Mouse (Mus musculus): Measurements from ENCODE around the gene Cdc42se1. TPM values are rescaled to one million over a fixed set of nuclear protein-coding genes. Genes with fewer than 3 reads are reported as not detected.

The Cdc42se1 gene
- total and polyA plus RNA-seq, 3 experiments: 341 to 472 TPM; not detected in 1

DNA sequence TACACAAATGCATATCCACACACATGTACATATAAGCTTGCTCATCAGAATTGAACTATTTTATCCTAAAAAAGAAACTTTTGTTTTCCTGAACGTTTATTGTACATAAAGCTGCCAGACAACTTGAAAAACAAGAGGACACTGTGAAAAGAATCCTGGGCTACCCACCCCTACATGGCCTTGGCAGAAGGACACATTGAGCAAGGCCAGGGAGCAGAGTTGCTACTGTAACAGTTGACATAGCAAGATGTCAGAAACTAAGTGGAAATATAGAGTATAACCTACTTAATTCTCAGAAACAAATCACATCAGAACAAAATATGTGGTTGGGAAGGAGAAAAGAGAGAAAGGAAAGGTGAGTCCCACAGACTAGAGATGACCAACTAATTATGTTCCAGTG lies 46.7 kb upstream of the Cdc42se1 start:
- H3K9me3 ChIP-seq (replicated peaks; ENCODE audit: insufficient read depth, low read length): no peaks in the 10 kb centered on the region
- H3K36me3 ChIP-seq (ENCODE audit: control insufficient read depth in 1 of 2, insufficient read depth in 2 of 2, low read length in 2 of 2): peaks cover 16 to 22% of the 10 kb centered on the region in 2 experiments
- TF ChIP-seq EP300 (IDR thresholded peaks at IDR 0.05; ENCODE audit: low read depth in 1 of 2, low read length in 2 of 2) (no peak), MEF2A (IDR thresholded peaks at IDR 0.05; ENCODE audit: extremely low read depth, insufficient replicate concordance, low read depth, low read length, poor library complexity, severe bottlenecking) (no peak), ZKSCAN1 (IDR thresholded peaks at IDR 0.05; ENCODE audit: low read depth, low read length) (no peak), CHD2 (IDR thresholded peaks at IDR 0.05; ENCODE audit: low read length) (no peak), MAX (IDR thresholded peaks at IDR 0.05; ENCODE audit: low read length) (no peak), E2F4 (IDR thresholded peaks at IDR 0.05; ENCODE audit: borderline replicate concordance, low read depth, low read length) (no peak), POLR2A (IDR thresholded peaks at IDR 0.05; ENCODE audit: control insufficient read depth in 1 of 2, insufficient read depth in 1 of 2, low read depth in 1 of 2, low read length in 2 of 2, poor library complexity in 1 of 2) (no peak), MXI1 (IDR thresholded peaks at IDR 0.05; ENCODE audit: low read depth, low read length) (no peak), SIN3A (IDR thresholded peaks at IDR 0.05; ENCODE audit: low read length) (no peak), HCFC1 (IDR thresholded peaks at IDR 0.05; ENCODE audit: low read depth, low read length) (no peak), MAZ (IDR thresholded peaks at IDR 0.05; ENCODE audit: low read depth, low read length) (no peak), TCF12 (IDR thresholded peaks at IDR 0.05; ENCODE audit: low read depth, low read length) (no peak), ETS1 (IDR thresholded peaks at IDR 0.05; ENCODE audit: low read depth, low read length) (no peak), ELF1 (IDR thresholded peaks at IDR 0.05; ENCODE audit: low read depth, low read length) (no peak), ZNF384 (IDR thresholded peaks at IDR 0.05; ENCODE audit: low read depth, low read length) (no peak)
- DNase-seq (ENCODE audit: low read depth, low spot score): no peak
- H3K79me2 ChIP-seq (ENCODE audit: control insufficient read depth, insufficient read depth, low read length, poor library complexity): no peaks in the 10 kb centered on the region
- H3K27ac ChIP-seq (ENCODE audit: control insufficient read depth, low read depth, low read length): no peak overlapping the region
- no peak overlapping the region for H3K4me3 ChIP-seq (ENCODE audit: control insufficient read depth in 1 of 2, insufficient read depth in 1 of 2, low read depth in 2 of 2, low read length in 2 of 2)
- H3K4me1 ChIP-seq (ENCODE audit: control insufficient read depth in 1 of 2, insufficient read depth in 2 of 2, low read length in 2 of 2): peaks cover 5 to 7% of the 10 kb centered on the region in 2 experiments
- no peaks in the 10 kb centered on the region for H3K27me3 ChIP-seq (ENCODE audit: control insufficient read depth in 1 of 2, insufficient read depth in 2 of 2, low read length in 2 of 2)
- H3K9ac ChIP-seq (ENCODE audit: control insufficient read depth, low read depth, low read length, poor library complexity, severe bottlenecking): no peak overlapping the region

DNA sequence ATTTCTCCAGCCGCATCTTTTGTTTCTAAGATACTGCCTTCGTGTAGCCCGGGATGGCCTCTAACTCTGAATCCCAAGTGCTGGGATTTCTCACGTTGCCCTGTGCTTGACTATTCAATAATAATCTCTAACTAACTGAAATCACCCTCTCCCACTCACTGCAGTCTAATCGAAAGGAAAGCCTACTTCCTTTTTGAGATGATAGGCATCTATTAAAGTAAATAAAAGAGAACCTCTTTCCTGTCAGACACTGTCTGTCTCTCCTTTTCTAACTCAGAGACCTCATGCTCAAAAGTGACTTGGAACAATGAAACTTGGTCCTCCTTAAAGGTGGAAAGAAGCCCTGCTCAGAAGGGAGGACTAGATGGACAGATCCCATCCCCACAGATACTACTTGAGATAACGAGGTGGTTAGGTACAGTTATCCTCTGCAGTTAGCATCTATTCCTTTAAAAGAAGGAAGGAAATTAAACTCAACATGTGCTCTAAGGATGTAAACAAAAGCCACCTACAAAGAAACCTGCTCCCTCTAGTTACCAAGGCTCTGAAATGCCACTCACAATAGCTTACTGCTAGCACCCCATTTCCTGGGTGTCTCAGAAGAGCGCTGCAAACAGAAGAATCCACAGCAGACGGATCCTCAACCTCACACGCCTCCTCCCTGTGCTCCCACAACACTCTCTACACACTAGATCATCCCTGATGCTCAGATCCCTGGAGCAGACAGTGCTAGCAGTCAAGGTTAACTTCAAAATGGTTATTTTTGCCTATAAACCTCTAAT lies 43.5 kb upstream of the Cdc42se1 start:
- H3K36me3 ChIP-seq (ENCODE audit: control insufficient read depth in 1 of 2, insufficient read depth in 2 of 2, low read length in 2 of 2): peaks cover 16 to 46% of the 10 kb centered on the region in 2 experiments
- H3K4me3 ChIP-seq (ENCODE audit: control insufficient read depth in 1 of 2, insufficient read depth in 1 of 2, low read depth in 2 of 2, low read length in 2 of 2): no peak overlapping the region
- H3K79me2 ChIP-seq (ENCODE audit: control insufficient read depth, insufficient read depth, low read length, poor library complexity): no peaks in the 10 kb centered on the region
- no peaks in the 10 kb centered on the region for H3K27me3 ChIP-seq (ENCODE audit: control insufficient read depth in 1 of 2, insufficient read depth in 2 of 2, low read length in 2 of 2)
- H3K4me1 ChIP-seq (ENCODE audit: control insufficient read depth in 1 of 2, insufficient read depth in 2 of 2, low read length in 2 of 2): peaks cover 5 to 7% of the 10 kb centered on the region in 2 experiments
- no peak overlapping the region for H3K27ac ChIP-seq (ENCODE audit: control insufficient read depth, low read depth, low read length)
- H3K9ac ChIP-seq (ENCODE audit: control insufficient read depth, low read depth, low read length, poor library complexity, severe bottlenecking): no peak overlapping the region
- TF ChIP-seq ETS1 (IDR thresholded peaks at IDR 0.05; ENCODE audit: low read depth, low read length): no peak
- no peak for TF ChIP-seq CHD2 (IDR thresholded peaks at IDR 0.05; ENCODE audit: low read length)
- TF ChIP-seq MAX (IDR thresholded peaks at IDR 0.05; ENCODE audit: low read length): 0 out of 2 replicates have a peak, but pooled peaks have one; percentile 17
- no peak for TF ChIP-seq MEF2A (IDR thresholded peaks at IDR 0.05; ENCODE audit: extremely low read depth, insufficient replicate concordance, low read depth, low read length, poor library complexity, severe bottlenecking)
- TF ChIP-seq GATA1 (IDR thresholded peaks at IDR 0.05; ENCODE audit: low read depth, low read length): peak; percentile 81
- TF ChIP-seq RCOR1 (IDR thresholded peaks at IDR 0.05; ENCODE audit: low read depth, low read length): peak; percentile 78; the same call in 1 of the 2 replicates
- peak; percentile 56; the same call in 1 of the 2 replicates for TF ChIP-seq SIN3A (IDR thresholded peaks at IDR 0.05; ENCODE audit: low read length)
- no peak for TF ChIP-seq POLR2AphosphoS5 (IDR thresholded peaks at IDR 0.05; ENCODE audit: borderline replicate concordance, low read depth, low read length)
- TF ChIP-seq NELFE (IDR thresholded peaks at IDR 0.05; ENCODE audit: low read depth, low read length): no peak
- TF ChIP-seq EP300 (IDR thresholded peaks at IDR 0.05; ENCODE audit: low read depth in 1 of 2, low read length in 2 of 2): peak; percentile 55 to 60; a peak in 2 of 4 replicates
- no peaks in the 10 kb centered on the region for H3K9me3 ChIP-seq (replicated peaks; ENCODE audit: insufficient read depth, low read length)
- peak; percentile 34 for DNase-seq (ENCODE audit: low read depth, low spot score)
